Mouse (Mus musculus) E14TG2a.4 (cell line): Measurements from ENCODE around the gene Csdc2.

ENCODE experiments used
- CTCF ChIP-seq: conservative IDR thresholded peaks from 2 replicates; pipeline ENCODE4 v1.5.1; 2014; ENCODE audit warnings: low read length
- POU5F1 ChIP-seq: IDR thresholded peaks from 2 replicates; pipeline ENCODE4 v1.6.1; 2014; ENCODE audit warnings: low read length, borderline replicate concordance

DNA sequence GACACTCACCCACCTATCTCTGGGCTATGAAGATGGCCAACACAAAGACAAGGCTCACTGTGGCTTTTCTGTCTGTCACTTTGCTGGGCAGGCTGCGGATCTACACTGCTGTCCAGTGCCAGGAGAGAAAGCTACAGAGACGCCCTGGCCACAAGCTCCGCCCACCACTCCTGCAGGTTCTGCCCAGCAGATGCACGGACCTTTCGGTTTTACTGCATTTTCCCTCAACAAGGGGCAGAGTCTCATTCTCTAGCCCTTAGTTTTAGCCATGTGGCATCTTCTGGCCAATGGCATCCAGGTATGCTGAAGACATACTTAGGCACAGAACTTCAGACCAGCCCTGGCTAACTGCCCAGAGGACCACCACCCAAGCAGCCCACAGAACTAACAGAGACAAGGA lies 15.3 kb upstream of the Csdc2 start:
- TF ChIP-seq CTCF (no peak), POU5F1 (no peak)
